Mouse (Mus musculus): ENCODE data around the gene Bud31. TPM values are rescaled to one million over a fixed set of nuclear protein-coding genes. Genes with fewer than 3 reads are reported as not detected.

Gene Bud31
- total and polyA plus RNA-seq, 3 experiments, result 36.6 to 66.5 (median 56.5) TPM

DNA sequence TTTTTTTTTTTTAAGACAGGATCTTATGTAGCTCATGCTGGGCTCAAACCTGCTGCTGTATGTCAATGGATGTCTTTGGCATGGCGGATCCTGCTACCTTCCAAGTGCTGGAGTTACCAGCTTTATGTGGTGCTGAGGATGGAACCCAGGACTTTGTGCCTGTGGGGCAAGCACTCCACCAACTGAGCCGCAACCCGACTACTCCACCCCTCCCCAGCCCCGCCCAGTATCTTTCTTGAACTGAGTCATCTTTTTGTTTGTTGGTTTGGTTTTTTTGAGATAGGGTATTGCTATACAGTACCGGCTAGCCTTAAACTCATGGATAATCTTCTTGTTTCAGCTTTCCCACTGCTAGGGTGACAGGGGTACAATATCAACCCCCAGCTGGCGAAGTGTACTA, 49.3 kb downstream of the Bud31 start:
- Histone ChIP-seq H3K27ac (no peak overlapping the region), H3K27me3 (ENCODE audit: control insufficient read depth, insufficient read depth, low read length) (no peaks in the 10 kb centered on the region), H3K4me1 (ENCODE audit: control insufficient read depth, insufficient read depth, low read length) (peaks cover 12% of the 10 kb centered on the region), H3K79me2 (replicated peaks; ENCODE audit: control insufficient read depth, insufficient read depth, low read length) (peaks cover 6% of the 10 kb centered on the region), H3K4me3 (peak overlapping the region; percentile 79; the same call in 1 of the 2 replicates), H3K9ac (ENCODE audit: low read depth, low read length) (no peak overlapping the region), H3K36me3 (ENCODE audit: control insufficient read depth, insufficient read depth, low read length) (peaks cover 17% of the 10 kb centered on the region)
- 69% methylated on average over 6 of the region's 6 CpGs for WGBS
- TF ChIP-seq POLR2A (IDR thresholded peaks at IDR 0.05; ENCODE audit: insufficient read depth, low read depth, low read length), result no peak
- TF ChIP-seq CTCF (IDR thresholded peaks at IDR 0.05), result no peak
- TF ChIP-seq EP300 (IDR thresholded peaks at IDR 0.05; ENCODE audit: insufficient read depth, low read depth, low read length), result no peak
- intact Hi-C loops (cut with DNase I), result no loop called here
- no peak for DNase-seq

- intact Hi-C loops (cut with DNase I), result loop anchor here (2.0 kb wide), 1 partner anchor 24 kb away; the partner anchor contains the start of genes Cpsf4 and Ptcd1
- Histone ChIP-seq H3K4me1 (ENCODE audit: control insufficient read depth, insufficient read depth, low read length) (peaks cover 12% of the 10 kb centered on the region), H3K27me3 (ENCODE audit: control insufficient read depth, insufficient read depth, low read length) (no peaks in the 10 kb centered on the region), H3K79me2 (replicated peaks; ENCODE audit: control insufficient read depth, insufficient read depth, low read length) (peaks cover 6% of the 10 kb centered on the region), H3K36me3 (ENCODE audit: control insufficient read depth, insufficient read depth, low read length) (peaks cover 19% of the 10 kb centered on the region), H3K9ac (ENCODE audit: low read depth, low read length) (peak overlapping the region; percentile 80), H3K27ac (peak overlapping the region; percentile 94), H3K4me3 (peak overlapping the region; percentile 79)
- no peak for DNase-seq
- TF ChIP-seq CTCF (IDR thresholded peaks at IDR 0.05), result no peak
- TF ChIP-seq EP300 (IDR thresholded peaks at IDR 0.05; ENCODE audit: insufficient read depth, low read depth, low read length), result no peak
- TF ChIP-seq POLR2A (IDR thresholded peaks at IDR 0.05; ENCODE audit: insufficient read depth, low read depth, low read length), result no peak
- 17% methylated on average over 5 of the region's 5 CpGs for WGBS
Measured at GRCm38 (mm10) chr5:145190373-145190772, 50.2 kb downstream of the Bud31 start.

DNA sequence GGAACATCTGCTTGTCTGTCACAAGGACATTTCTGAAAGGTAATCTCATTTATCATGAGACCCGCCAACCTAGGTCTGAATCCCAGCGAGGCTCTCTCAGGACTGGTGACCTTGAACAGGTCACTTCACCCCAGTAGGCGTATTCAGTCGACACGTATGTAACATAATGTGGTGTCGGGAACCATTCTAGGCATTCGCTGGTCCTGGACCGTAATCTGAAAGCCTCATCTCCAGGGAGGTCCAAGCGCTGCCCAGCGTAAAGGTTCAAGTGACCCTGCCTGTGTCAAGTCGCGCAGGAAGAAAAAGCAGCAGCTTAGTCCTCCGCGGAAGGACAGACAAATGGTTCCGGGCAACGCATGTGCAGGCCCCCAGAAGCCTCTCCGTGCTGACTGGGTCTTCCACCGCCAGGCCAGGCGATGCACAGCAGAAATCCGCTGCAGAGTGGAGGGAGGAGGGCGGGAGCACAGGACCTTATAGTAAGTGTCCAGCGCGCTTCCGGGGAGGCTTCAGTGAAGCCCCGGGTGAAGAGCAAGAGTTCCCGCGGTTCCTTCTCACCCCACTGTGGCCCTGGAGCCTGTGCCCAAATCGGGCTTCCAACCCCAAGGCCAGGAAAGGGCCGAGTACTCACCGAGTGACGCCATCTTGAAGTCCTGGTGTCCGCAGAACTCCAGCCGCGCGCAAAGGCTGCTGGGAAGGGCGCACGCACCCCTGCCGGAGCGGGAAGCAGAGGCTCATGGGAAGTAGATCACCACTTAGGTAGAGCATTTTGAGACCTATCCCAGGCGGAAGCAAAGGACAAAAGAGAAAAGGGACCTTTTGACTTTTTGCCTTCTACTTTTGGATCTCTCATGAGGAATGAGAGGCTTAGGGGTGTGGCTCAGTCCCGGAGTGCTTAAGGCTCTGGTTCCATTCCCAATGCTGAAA, 51.0 kb downstream of the Bud31 start:
- Histone ChIP-seq H3K27me3 (ENCODE audit: control insufficient read depth, insufficient read depth, low read length) (no peaks in the 10 kb centered on the region), H3K79me2 (replicated peaks; ENCODE audit: control insufficient read depth, insufficient read depth, low read length) (peaks cover 6% of the 10 kb centered on the region), H3K9ac (ENCODE audit: low read depth, low read length) (peak overlapping the region; percentile 80), H3K27ac (peak overlapping the region; percentile 94), H3K4me3 (peak overlapping the region; percentile 79), H3K4me1 (ENCODE audit: control insufficient read depth, insufficient read depth, low read length) (peaks cover 11% of the 10 kb centered on the region), H3K36me3 (ENCODE audit: control insufficient read depth, insufficient read depth, low read length) (peaks cover 19% of the 10 kb centered on the region)
- TF ChIP-seq POLR2A (IDR thresholded peaks at IDR 0.05; ENCODE audit: insufficient read depth, low read depth, low read length), result peak; percentile 94
- TF ChIP-seq CTCF (IDR thresholded peaks at IDR 0.05), result no peak
- peak; percentile 42; the same call in 1 of the 2 replicates for TF ChIP-seq EP300 (IDR thresholded peaks at IDR 0.05; ENCODE audit: insufficient read depth, low read depth, low read length)
- intact Hi-C loops (cut with DNase I), result loop anchor here (1.0 to 2.0 kb wide), 3 partner anchors 13 to 40 kb away; partner anchors contain the start of genes Cpsf4, Ptcd1, Zfp655 and Zkscan5
- under 1% methylated on average over 40 of the region's 41 CpGs for WGBS
- DNase-seq, result peak; percentile 93 to 94

DNA sequence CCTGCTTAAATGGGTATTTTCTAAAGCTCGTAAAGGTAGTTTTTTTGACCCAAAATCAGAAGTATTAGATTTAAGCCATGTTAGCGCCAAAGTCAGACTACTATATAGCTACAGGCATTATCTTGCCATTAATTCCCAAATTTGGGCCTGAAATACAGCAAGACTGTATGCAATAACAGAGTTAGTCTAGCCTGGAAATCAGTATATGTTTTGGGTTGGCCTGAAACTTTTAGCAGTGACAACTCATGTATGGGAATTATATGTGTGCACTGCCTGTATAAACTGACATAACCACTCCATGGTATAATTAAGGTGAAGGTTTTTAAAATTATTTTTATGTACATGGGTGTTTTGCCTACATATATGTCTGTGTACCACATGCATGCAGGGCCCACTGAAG, 51.8 kb downstream of the Bud31 start, which contains the start of gene Atp5j2:
Gene Atp5j2, minus strand, starts transcription at position 101 of the 400 bp plus-strand sequence.
- intact Hi-C loops (cut with DNase I), result loop anchor here (1.0 to 2.0 kb wide), 3 partner anchors 12 to 39 kb away; partner anchors contain the start of genes Cpsf4, Ptcd1, Zfp655 and Zkscan5
- Histone ChIP-seq H3K79me2 (replicated peaks; ENCODE audit: control insufficient read depth, insufficient read depth, low read length) (peaks cover 6% of the 10 kb centered on the region), H3K4me1 (ENCODE audit: control insufficient read depth, insufficient read depth, low read length) (peaks cover 9% of the 10 kb centered on the region), H3K27ac (peak within 1 kb of the TSS; percentile 94), H3K27me3 (ENCODE audit: control insufficient read depth, insufficient read depth, low read length) (no peaks in the 10 kb centered on the region), H3K9ac (ENCODE audit: low read depth, low read length) (peak within 1 kb of the TSS; percentile 80), H3K4me3 (peak within 1 kb of the TSS; percentile 79), H3K36me3 (ENCODE audit: control insufficient read depth, insufficient read depth, low read length) (peaks cover 14% of the 10 kb centered on the region)
- WGBS, result 91% methylated on average over 2 of the region's 2 CpGs
- DNase-seq, result no peak
- TF ChIP-seq CTCF (IDR thresholded peaks at IDR 0.05) (no peak), POLR2A (IDR thresholded peaks at IDR 0.05; ENCODE audit: insufficient read depth, low read depth, low read length) (no peak), EP300 (IDR thresholded peaks at IDR 0.05; ENCODE audit: insufficient read depth, low read depth, low read length) (no peak)

Other genes starting within 250 kb of the Bud31 start
- gene Smurf1, start 174.5 kb upstream of the Bud31 start, total RNA-seq (2021), result 10 to 100 TPM; 26.6 to 27.0 TPM
- gene Smurf1, start 174.5 kb upstream of the Bud31 start, polyA plus RNA-seq (2012; rRNA removed), result 23.1 and 26.2 TPM in 2 replicates
- not detected for gene Gm4871, start 107.6 kb upstream of the Bud31 start, total RNA-seq (2021)
- not detected in 2 replicates for gene Gm4871, start 107.6 kb upstream of the Bud31 start, polyA plus RNA-seq (2012; rRNA removed)
- gene 1700018F24Rik, start 97.4 kb upstream of the Bud31 start, total RNA-seq (2021), result not detected
- not detected in 2 replicates for gene 1700018F24Rik, start 97.4 kb upstream of the Bud31 start, polyA plus RNA-seq (2012; rRNA removed)
- gene Arpc1a, start 56.5 kb upstream of the Bud31 start, total RNA-seq (2021), result 10 to 100 TPM; 60.4 to 64.4 TPM
- 67.8 and 79.9 TPM in 2 replicates for gene Arpc1a, start 56.5 kb upstream of the Bud31 start, polyA plus RNA-seq (2012; rRNA removed)
- gene Kpna7, start 56.3 kb upstream of the Bud31 start, total RNA-seq (2021), result not detected
- not detected in 2 replicates for gene Kpna7, start 56.3 kb upstream of the Bud31 start, polyA plus RNA-seq (2012; rRNA removed)
- 10 to 100 TPM; 60.8 to 75.0 TPM for gene Arpc1b, start 26.1 kb upstream of the Bud31 start, total RNA-seq (2021)
- gene Arpc1b, start 26.1 kb upstream of the Bud31 start, polyA plus RNA-seq (2012; rRNA removed), result 133 and 137 TPM in 2 replicates
- 10 to 100 TPM; 37.8 to 38.5 TPM for gene Pdap1, start 124 bp upstream of the Bud31 start, total RNA-seq (2021)
- gene Pdap1, start 124 bp upstream of the Bud31 start, polyA plus RNA-seq (2012; rRNA removed), result 16.1 and 19.5 TPM in 2 replicates
- gene Ptcd1, start 26.7 kb downstream of the Bud31 start, total RNA-seq (2021), result 10 to 100 TPM; 24.0 to 27.0 TPM
- gene Ptcd1, start 26.7 kb downstream of the Bud31 start, polyA plus RNA-seq (2012; rRNA removed), result 13.2 and 16.8 TPM in 2 replicates
- 10 to 100 TPM; 10.4 to 12.1 TPM for gene Cpsf4, start 26.9 kb downstream of the Bud31 start, total RNA-seq (2021)
- 11.0 and 12.5 TPM in 2 replicates for gene Cpsf4, start 26.9 kb downstream of the Bud31 start, polyA plus RNA-seq (2012; rRNA removed)
- gene Atp5j2, start 51.7 kb downstream of the Bud31 start, total RNA-seq (2021), result 1,000 to 10,000 TPM in 1 of 2 experiments, 100 to 1,000 TPM in 1; 962 to 1,137 TPM
- gene Atp5j2, start 51.7 kb downstream of the Bud31 start, polyA plus RNA-seq (2012; rRNA removed), result 733 and 858 TPM in 2 replicates
- gene Zkscan14, start 61.5 kb downstream of the Bud31 start, total RNA-seq (2021), result 1 to 10 TPM; 6.3 to 6.9 TPM
- gene Zkscan14, start 61.5 kb downstream of the Bud31 start, polyA plus RNA-seq (2012; rRNA removed), result 2.5 and 3.3 TPM in 2 replicates
- 10 to 100 TPM in 1 of 2 experiments, 1 to 10 TPM in 1; 9.7 to 10.6 TPM for gene Zkscan5, start 64.2 kb downstream of the Bud31 start, total RNA-seq (2021)
- gene Zkscan5, start 64.2 kb downstream of the Bud31 start, polyA plus RNA-seq (2012; rRNA removed), result 3.9 and 6.4 TPM in 2 replicates
- gene Zfp655, start 91.4 kb downstream of the Bud31 start, total RNA-seq (2021), result 10 to 100 TPM; 25.2 to 30.7 TPM
- gene Zfp655, start 91.4 kb downstream of the Bud31 start, polyA plus RNA-seq (2012; rRNA removed), result 24.0 and 40.8 TPM in 2 replicates
- gene Zscan25, start 140.1 kb downstream of the Bud31 start, total RNA-seq (2021), result 1 to 10 TPM; 7.6 to 8.9 TPM
- 6.9 and 9.0 TPM in 2 replicates for gene Zscan25, start 140.1 kb downstream of the Bud31 start, polyA plus RNA-seq (2012; rRNA removed)
- not detected for gene Cyp3a57, start 204.9 kb downstream of the Bud31 start, total RNA-seq (2021)
- gene Cyp3a57, start 204.9 kb downstream of the Bud31 start, polyA plus RNA-seq (2012; rRNA removed), result not detected in 2 replicates

All from heart, adult 2 months (tissue).